Mouse (Mus musculus) embryonic facial prominence, embryonic 11.5 days (tissue): ENCODE measurements around the gene 5330417H12Rik. TPM values are rescaled to one million over a fixed set of nuclear protein-coding genes. Genes with fewer than 3 reads are reported as not detected.

Experiments used
- ATAC-seq: fragments of 200-750 bp; cut with Nextera tagmentation; replicated peaks from 2 replicates; pipeline ENCODE4 v1.8.0; 2017; ENCODE audit warnings: low read depth; ENCODE audit not compliant: insufficient number of reproducible peaks, low FRiP score, low TSS enrichment
- DNase-seq: peaks from one replicate; pipeline ENCODE4 v3.0.0-alpha.2; 2015; ENCODE audit warnings: low spot score
- H3K27ac ChIP-seq: fragments of 300-500 bp; sonication (generic); replicated peaks from 2 replicates; pipeline ENCODE4 v1.5.1; 2014; ENCODE audit warnings: mild to moderate bottlenecking, low read depth, low read length, control low read depth
- H3K27me3 ChIP-seq: fragments of 300-500 bp; sonication (generic); 2 replicates; pipeline ENCODE4 v1.6.1; 2014; ENCODE audit warnings: mild to moderate bottlenecking, low read length, moderate library complexity, mixed read lengths; ENCODE audit not compliant: control insufficient read depth, insufficient read depth
- H3K36me3 ChIP-seq: fragments of 300-500 bp; sonication (generic); replicated peaks from 2 replicates; pipeline ENCODE4 v1.6.1; 2014; ENCODE audit warnings: low read depth, mild to moderate bottlenecking, low read length, moderate library complexity, mixed read lengths; ENCODE audit not compliant: control insufficient read depth, insufficient read depth
- H3K4me1 ChIP-seq: fragments of 300-500 bp; sonication (generic); 2 replicates; pipeline ENCODE4 v1.6.1; 2014; ENCODE audit warnings: low read length, mixed read lengths; ENCODE audit not compliant: control insufficient read depth, insufficient read depth
- H3K4me2 ChIP-seq: fragments of 300-500 bp; sonication (generic); 2 replicates; pipeline ENCODE4 v1.6.1; 2014; ENCODE audit warnings: low read depth, mild to moderate bottlenecking, control low read depth, low read length, moderate library complexity
- H3K4me3 ChIP-seq: fragments of 300-500 bp; sonication (generic); 2 replicates; pipeline ENCODE4 v1.5.1; 2014; ENCODE audit warnings: low read depth, low read length, control low read depth
- H3K9ac ChIP-seq: fragments of 300-500 bp; sonication (generic); replicated peaks from 2 replicates; pipeline ENCODE4 v1.6.1; 2014; ENCODE audit warnings: mild to moderate bottlenecking, control low read depth, low read length
- H3K9me3 ChIP-seq: fragments of 300-500 bp; sonication (generic); replicated peaks from 2 replicates; pipeline ENCODE4 v1.6.1; 2016; ENCODE audit warnings: mild to moderate bottlenecking, low read length, inconsistent platforms, mixed read lengths; ENCODE audit not compliant: control insufficient read depth
- WGBS: fragments of 180-500 bp; shearing (Covaris S2); extraction: QIAGEN DNeasy Blood & Tissue Kit; methylation state at CpG from one replicate; pipeline ENCODE4 v1.1.7; 2014; 5-methylcytosine and 5-hydroxymethylcytosine counted together
- polyA plus RNA-seq: library from polyadenylated mRNA; unstranded; fragments of >200 nt; fragmentation: Nextera tagmentation; extraction: Ambion mirVana; gene quantifications from 2 replicates; pipeline ENCODE4 v1.2.1, GENCODE M21; 2014

5330417H12Rik gene
- polyA plus RNA-seq, 1 experiment from 2014 or later = not detected

DNA sequence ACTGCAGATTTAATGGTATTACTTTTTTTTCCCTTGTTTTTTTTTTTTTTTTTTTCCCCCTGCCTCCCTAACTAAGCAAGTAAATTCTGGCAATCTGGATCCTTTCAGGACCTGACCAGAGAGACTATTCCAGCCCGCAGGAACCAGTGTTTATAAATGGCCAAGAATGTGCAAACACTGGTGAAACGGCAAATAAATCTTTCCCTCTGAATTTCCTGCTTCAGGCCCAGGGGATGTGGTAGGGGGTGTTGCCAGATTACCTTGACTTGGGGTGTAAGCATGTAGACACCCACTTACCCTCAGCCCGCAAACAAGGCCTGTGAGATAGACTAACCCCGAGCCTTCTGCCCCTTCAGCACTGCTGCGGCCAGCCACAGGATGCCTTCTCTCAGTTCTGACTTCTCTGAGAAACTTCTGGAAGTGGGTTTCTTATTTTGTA, 36.9 kb upstream of the 5330417H12Rik start:
- Histone ChIP-seq H3K4me1 (peaks cover 14% of the 10 kb centered on the region), H3K4me2 (no peak overlapping the region), H3K27me3 (no peaks in the 10 kb centered on the region), H3K9me3 (no peaks in the 10 kb centered on the region), H3K36me3 (no peaks in the 10 kb centered on the region), H3K27ac (peak overlapping the region; percentile 13; the same call in 1 of the 2 replicates), H3K4me3 (no peak overlapping the region), H3K9ac (no peak overlapping the region)
- no peak for ATAC-seq
- no peak for DNase-seq
- 57% methylated on average over 5 of the region's 5 CpGs for WGBS

DNA sequence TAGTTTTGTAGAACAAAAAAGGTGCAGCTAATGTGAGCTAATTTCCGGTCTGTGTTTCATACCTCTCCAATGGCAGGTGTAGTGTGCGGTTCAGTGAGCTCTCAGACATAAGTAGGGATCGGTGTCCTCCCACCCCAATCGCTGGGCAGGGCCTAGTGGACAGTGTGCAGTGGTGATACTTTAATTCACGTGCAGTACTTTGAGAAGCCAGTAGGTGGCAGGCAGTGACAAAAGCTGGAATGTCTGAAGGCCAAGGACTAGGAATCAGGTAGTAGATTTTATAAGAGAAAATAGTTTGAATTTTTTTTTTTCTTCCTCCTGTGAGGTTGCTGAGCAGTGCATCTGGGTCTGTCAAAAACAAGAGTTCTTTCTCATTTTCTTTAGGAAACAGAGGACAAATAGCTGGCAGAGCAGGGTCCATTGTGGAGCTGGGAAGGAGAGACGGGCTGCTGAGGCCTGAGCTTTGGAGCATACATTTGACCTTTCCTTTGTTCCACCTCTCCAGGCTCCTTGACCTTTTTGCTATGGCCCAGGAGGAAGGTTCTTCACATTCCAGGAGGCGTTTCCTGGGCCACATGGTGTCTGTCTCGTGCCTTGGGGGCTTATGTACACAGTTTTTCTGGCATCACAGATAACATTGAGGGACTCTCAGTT, 36.4 kb upstream of the 5330417H12Rik start:
- Histone ChIP-seq H3K9ac (no peak overlapping the region), H3K4me2 (no peak overlapping the region), H3K4me3 (no peak overlapping the region), H3K27me3 (no peaks in the 10 kb centered on the region), H3K36me3 (no peaks in the 10 kb centered on the region), H3K27ac (no peak overlapping the region; the same call in 1 of the 2 replicates), H3K9me3 (no peaks in the 10 kb centered on the region), H3K4me1 (peaks cover 14% of the 10 kb centered on the region)
- peak; percentile 90 for DNase-seq
- 13% methylated on average over 8 of the region's 8 CpGs for WGBS
- peak; percentile 63 for ATAC-seq

DNA sequence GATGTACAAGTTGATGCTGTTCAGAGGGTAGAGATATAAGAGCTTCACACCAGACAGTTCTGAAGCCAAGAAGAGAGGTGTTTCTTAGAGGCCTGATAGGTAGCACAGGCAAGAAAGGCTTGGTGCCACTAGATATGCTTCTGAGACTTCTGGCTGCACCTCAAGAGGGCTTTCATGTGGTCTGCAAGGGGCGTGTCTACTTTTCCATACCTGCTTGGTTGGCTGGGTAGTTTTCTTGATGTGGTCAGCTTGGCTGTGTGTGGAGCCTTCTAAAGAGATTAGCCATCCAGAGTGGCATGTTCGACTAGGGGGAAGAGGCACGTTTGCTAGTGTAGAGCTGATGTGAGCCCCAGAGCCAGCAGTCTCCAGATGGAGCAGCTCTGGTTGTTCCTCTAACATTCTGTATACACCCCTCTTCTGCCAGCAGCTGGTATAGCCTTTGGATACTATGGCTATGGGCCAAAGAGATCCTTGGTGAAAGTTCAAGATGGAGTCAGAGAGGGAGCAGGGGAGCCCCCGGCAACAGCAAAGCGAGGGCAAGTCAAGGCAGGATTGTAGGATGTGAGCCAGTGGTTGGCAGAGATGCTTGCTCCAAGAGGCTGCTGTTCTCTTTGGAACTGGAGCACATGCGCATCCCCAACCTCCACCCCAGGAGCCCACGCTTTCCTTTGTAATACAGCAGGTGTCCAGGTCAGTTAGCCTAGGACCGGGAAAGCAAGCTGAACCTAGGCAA, 34.4 kb upstream of the 5330417H12Rik start:
- Histone ChIP-seq H3K27me3 (no peaks in the 10 kb centered on the region), H3K27ac (no peak overlapping the region), H3K4me1 (peaks cover 10% of the 10 kb centered on the region), H3K9me3 (no peaks in the 10 kb centered on the region), H3K4me3 (no peak overlapping the region), H3K4me2 (no peak overlapping the region), H3K9ac (no peak overlapping the region), H3K36me3 (no peaks in the 10 kb centered on the region)
- DNase-seq = no peak
- no peak for ATAC-seq
- 81% methylated on average over 8 of the region's 8 CpGs for WGBS

DNA sequence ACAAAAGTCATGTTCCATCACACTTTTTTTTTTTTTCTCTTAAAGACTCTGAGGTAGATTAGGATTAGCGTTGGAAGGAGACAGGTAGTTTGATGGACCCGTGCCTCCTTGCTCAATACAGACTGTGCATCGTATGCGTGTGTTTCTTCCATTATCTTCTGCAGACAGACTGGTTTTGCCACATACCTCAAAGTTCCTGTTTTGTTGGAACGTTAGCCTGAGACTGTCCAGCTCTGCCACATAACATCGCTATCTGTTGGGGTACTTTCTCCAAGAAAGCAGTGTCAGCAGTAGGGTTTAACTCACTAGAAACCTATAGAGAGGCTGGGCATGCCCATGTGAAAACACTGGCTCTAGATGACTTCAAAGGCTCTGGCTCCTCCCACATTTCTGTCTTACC, 31.5 kb upstream of the 5330417H12Rik start:
- Histone ChIP-seq H3K36me3 (no peaks in the 10 kb centered on the region), H3K4me1 (0 out of 2 replicates have a peak, but pooled peaks cover 1% of the 10 kb centered on the region), H3K4me3 (no peak overlapping the region), H3K9me3 (no peaks in the 10 kb centered on the region), H3K27me3 (no peaks in the 10 kb centered on the region), H3K9ac (no peak overlapping the region), H3K27ac (no peak overlapping the region), H3K4me2 (no peak overlapping the region)
- DNase-seq = no peak
- ATAC-seq = no peak
- WGBS = 90% methylated on average over 6 of the region's 6 CpGs

DNA sequence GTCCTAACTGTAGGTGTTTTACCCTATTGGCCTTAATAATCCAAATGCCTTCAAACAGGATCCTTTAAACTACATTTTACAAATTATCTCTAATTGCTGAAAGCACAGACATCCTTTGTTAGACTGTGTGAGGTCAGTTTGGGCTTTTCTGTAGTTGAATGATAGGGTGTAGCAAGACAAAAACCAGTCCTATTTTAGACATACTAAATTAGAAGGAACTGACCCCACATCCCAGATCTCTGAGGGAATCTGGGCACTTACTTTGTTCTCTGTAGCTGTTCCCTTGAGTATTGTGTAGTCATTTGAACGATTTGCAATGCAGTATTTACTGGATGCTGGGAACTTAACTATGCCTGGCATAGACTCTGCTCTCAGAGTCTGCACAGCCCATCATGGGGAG, 26.9 kb upstream of the 5330417H12Rik start:
- WGBS = 36% methylated on average over 1 of the region's 1 CpGs
- ATAC-seq (no peak), DNase-seq (no peak)
- Histone ChIP-seq H3K4me2 (no peak overlapping the region), H3K4me3 (no peak overlapping the region), H3K9me3 (no peaks in the 10 kb centered on the region), H3K36me3 (no peaks in the 10 kb centered on the region), H3K27ac (no peak overlapping the region), H3K27me3 (no peaks in the 10 kb centered on the region), H3K9ac (no peak overlapping the region), H3K4me1 (no peaks in the 10 kb centered on the region)

DNA sequence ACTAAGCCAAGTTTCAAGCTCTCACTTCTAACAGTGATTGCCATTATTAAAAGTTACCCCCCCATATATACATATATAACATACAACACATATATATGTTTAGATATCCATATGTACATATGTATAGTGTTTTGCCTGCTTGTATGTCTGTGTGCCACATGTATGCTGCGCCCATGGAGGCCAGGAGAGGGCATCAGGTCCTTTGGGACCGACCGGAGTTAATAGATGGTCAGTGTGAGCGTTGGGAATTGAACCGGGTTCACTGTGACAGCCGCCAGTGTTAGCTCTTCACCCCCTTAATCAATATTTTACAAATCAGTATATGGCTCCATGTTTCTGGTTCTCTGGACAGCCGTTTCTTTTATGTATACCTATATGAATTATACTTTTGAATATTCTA, 25.0 kb upstream of the 5330417H12Rik start:
- ATAC-seq (no peak), DNase-seq (no peak)
- Histone ChIP-seq H3K4me1 (no peaks in the 10 kb centered on the region), H3K27ac (no peak overlapping the region), H3K4me3 (no peak overlapping the region), H3K36me3 (no peaks in the 10 kb centered on the region), H3K9ac (no peak overlapping the region), H3K4me2 (no peak overlapping the region), H3K9me3 (no peaks in the 10 kb centered on the region), H3K27me3 (no peaks in the 10 kb centered on the region)
- 84% methylated on average over 7 of the region's 7 CpGs for WGBS

DNA sequence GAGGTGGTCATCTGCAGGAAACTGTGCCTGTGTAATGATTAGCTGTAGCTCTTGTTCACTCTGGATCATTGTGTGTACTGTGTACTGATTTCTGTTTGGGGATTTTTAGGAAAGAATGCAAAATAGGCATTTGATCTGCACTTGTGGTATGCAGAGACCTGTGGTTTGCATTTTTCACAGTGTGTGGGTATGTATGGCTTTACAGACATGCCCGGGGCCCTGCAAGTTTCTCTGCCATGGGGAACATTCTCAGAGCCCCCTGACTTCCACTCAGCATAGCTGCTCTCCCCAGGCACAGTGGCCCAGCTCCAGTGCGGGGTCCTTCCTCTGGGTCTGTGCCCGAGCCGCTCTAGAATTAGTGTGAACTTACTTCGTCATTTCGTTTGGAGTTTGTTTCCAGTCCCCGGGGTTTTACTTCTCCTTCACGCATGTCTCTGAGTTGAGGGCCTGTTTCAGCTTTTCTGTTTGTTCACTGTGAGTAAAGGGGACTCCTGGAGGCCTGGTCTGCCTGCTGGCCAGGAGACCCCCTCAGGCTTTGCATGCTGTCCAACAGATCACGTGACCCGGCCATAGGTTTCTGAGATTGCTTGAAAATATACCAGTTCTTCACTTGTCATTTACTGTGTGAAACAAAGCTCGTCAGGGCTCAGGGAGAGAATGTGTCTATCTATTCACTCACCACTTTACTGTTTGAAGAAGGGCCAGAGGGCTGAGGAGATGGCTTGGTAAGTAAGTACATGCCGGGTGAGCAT, 24.2 kb upstream of the 5330417H12Rik start:
- WGBS = 78% methylated on average over 12 of the region's 12 CpGs
- no peak overlapping the region for H3K9ac ChIP-seq
- no peak overlapping the region for H3K4me3 ChIP-seq
- no peak for ATAC-seq
- no peaks in the 10 kb centered on the region for H3K27me3 ChIP-seq
- H3K4me1 ChIP-seq = no peaks in the 10 kb centered on the region
- no peak overlapping the region for H3K4me2 ChIP-seq
- H3K36me3 ChIP-seq = no peaks in the 10 kb centered on the region
- no peak for DNase-seq
- no peaks in the 10 kb centered on the region for H3K9me3 ChIP-seq
- no peak overlapping the region for H3K27ac ChIP-seq

DNA sequence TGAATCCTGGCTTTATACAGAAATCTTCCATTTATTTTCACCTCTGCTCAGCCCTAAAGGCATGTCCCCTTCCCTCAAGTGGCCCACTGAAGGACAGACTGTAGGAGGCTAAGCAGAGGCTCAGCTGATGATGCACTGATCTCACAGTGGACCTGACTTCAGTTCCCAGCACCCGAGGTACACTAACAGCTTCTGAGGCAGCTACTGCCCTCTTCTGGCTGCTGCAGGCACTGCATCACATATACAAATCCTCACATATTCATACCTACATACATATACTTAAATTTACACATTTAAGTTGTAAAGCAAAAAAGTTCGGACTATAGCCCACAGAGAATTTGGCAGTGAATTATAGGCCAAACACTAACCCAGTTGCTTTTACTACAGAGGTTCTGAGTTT, 20.0 kb upstream of the 5330417H12Rik start:
- Histone ChIP-seq H3K4me1 (no peaks in the 10 kb centered on the region), H3K27ac (no peak overlapping the region), H3K9ac (no peak overlapping the region), H3K9me3 (no peaks in the 10 kb centered on the region), H3K27me3 (no peaks in the 10 kb centered on the region), H3K4me3 (no peak overlapping the region), H3K36me3 (no peaks in the 10 kb centered on the region), H3K4me2 (no peak overlapping the region)
- ATAC-seq (no peak), DNase-seq (no peak)
- 88% methylated on average over 2 of the region's 2 CpGs for WGBS
